Mouse (Mus musculus) stomach, postnatal 0 days (tissue): ENCODE measurements around the gene Zfp853. TPM values are rescaled to one million over a fixed set of nuclear protein-coding genes. Genes with fewer than 3 reads are reported as not detected.

ENCODE experiments used
- ATAC-seq: fragments of 200-750 bp; cut with Nextera tagmentation; 2 replicates; pipeline ENCODE4 v1.8.0; 2017; ENCODE audit not compliant: low FRiP score, low TSS enrichment
- DNase-seq: peaks from one replicate; pipeline ENCODE4 v3.0.0-alpha.2; 2016; ENCODE audit warnings: low spot score
- H3K27ac ChIP-seq: fragments of 300-500 bp; sonication (generic); replicated peaks from 2 replicates; pipeline ENCODE4 v1.5.1; 2014; ENCODE audit warnings: mild to moderate bottlenecking, control low read depth
- H3K27me3 ChIP-seq: fragments of 300-500 bp; sonication (generic); 2 replicates; pipeline ENCODE4 v1.6.1; 2014; ENCODE audit warnings: low read length; ENCODE audit not compliant: control insufficient read depth, insufficient read depth
- H3K36me3 ChIP-seq: fragments of 300-500 bp; sonication (generic); 2 replicates; pipeline ENCODE4 v1.6.1; 2014; ENCODE audit warnings: low read length, mixed read lengths; ENCODE audit not compliant: control insufficient read depth, insufficient read depth
- H3K4me1 ChIP-seq: fragments of 300-500 bp; sonication (generic); replicated peaks from 2 replicates; pipeline ENCODE4 v1.6.1; 2014; ENCODE audit warnings: antibody characterized with exemption; ENCODE audit not compliant: control insufficient read depth, insufficient read depth
- H3K4me2 ChIP-seq: fragments of 300-500 bp; sonication (generic); replicated peaks from 2 replicates; pipeline ENCODE4 v1.6.1; 2014; ENCODE audit warnings: low read depth, mild to moderate bottlenecking, control low read depth, moderate library complexity
- H3K4me3 ChIP-seq: fragments of 300-500 bp; sonication (generic); 2 replicates; pipeline ENCODE4 v1.5.1; 2014; ENCODE audit warnings: low read depth, low read length, control low read depth
- H3K9ac ChIP-seq: fragments of 300-500 bp; sonication (generic); 2 replicates; pipeline ENCODE4 v1.6.1; 2014; ENCODE audit warnings: mild to moderate bottlenecking, low read length, control low read depth, mixed read lengths
- H3K9me3 ChIP-seq: fragments of 300-500 bp; sonication (generic); 2 replicates; pipeline ENCODE4 v1.6.1; 2016; ENCODE audit warnings: low read length; ENCODE audit not compliant: control insufficient read depth
- CTCF ChIP-seq: IDR thresholded peaks from 2 replicates; pipeline ENCODE4 v1.5.1; 2016; ENCODE audit warnings: antibody characterized with exemption, low read depth, mild to moderate bottlenecking, moderate library complexity
- EP300 ChIP-seq: optimal IDR thresholded peaks from 2 replicates; pipeline ENCODE3; 2016; ENCODE audit warnings: antibody characterized with exemption
- WGBS: fragments of 180-500 bp; shearing (Covaris S2); extraction: QIAGEN DNeasy Blood & Tissue Kit; methylation state at CpG from one replicate; pipeline ENCODE4 v1.1.7; 2014; 5-methylcytosine and 5-hydroxymethylcytosine counted together
- polyA plus RNA-seq: library from polyadenylated mRNA; unstranded; fragments of >200 nt; fragmentation: Nextera tagmentation; extraction: Ambion mirVana; gene quantifications from 2 replicates; pipeline ENCODE4 v1.2.1, GENCODE M21; 2015

Zfp853 gene
- polyA plus RNA-seq, 1 experiment from 2014 or later = 0.06 TPM

DNA sequence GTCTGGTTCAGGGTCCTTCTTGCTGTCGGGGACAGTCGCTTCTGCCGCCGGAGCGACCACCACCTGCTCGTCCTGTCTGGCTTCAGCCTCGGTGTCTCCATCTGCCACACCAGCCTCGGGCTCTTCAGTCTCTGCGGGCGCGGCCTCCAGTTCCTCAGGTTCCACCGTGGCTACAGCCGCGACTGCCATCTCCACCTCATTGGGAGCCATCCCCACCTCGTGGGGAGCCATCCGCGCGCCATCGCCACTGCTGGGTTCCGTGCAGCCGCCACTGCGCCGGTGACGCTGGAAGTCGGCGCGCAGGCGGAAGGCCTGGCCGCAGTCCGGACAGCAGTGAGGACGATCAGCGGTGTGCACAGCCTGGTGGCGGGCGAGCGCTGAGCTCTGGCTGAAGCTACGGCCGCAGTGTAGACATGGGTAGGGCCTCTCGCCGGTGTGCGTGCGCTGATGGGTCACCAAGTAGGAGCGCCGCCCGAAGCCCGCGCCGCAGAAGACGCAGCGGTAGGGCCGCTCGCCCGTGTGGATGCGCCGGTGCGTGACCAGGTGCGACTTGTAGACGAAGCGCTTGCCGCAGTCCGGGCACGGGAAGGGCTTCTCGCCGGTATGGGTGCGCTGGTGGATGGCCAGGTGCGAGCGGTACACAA lies 38.8 kb downstream of the Zfp853 start:
- Histone ChIP-seq H3K4me3 (peak overlapping the region; percentile 35; the same call in 1 of the 2 replicates), H3K4me2 (no peak overlapping the region), H3K27ac (no peak overlapping the region), H3K9ac (no peak overlapping the region), H3K27me3 (peaks cover 14% of the 10 kb centered on the region), H3K9me3 (peaks cover 5% of the 10 kb centered on the region), H3K4me1 (no peaks in the 10 kb centered on the region), H3K36me3 (peaks cover 12% of the 10 kb centered on the region)
- WGBS = 55% methylated on average over 57 of the region's 66 CpGs
- no peak for ATAC-seq
- TF ChIP-seq EP300 (no peak), CTCF (no peak)
- DNase-seq = no peak

DNA sequence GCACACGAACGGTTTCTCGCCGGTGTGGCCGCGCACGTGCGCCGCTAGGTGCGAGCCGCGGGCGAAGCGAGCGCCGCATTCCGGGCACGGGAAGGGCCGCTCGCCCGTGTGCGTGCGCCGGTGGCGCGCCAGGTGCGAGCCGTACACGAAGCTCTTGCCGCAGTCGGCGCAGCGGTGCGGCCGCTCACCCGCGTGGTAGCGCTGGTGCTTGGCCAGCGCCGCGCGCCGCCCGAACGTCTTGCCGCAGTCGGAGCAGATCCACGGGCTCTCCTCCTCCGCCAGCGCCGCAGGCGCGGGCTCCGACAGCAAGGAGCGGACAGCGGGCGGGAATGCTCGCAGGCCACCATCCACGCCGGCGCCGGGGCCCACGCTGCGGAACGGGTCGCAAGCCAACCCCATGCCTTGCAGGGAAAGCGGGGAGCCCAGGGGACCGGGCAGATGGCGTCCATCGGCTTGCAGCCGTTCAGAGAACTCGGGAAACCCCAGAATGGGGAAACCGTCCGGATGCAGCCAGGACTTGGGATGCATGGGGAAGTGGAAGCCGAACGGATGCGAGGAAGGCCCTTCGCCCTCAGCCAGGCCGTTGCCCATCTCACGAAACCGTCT lies 39.4 kb downstream of the Zfp853 start:
- WGBS = 21% methylated on average over 80 of the region's 81 CpGs
- Histone ChIP-seq H3K9me3 (peaks cover 5% of the 10 kb centered on the region), H3K4me3 (peak overlapping the region; percentile 35), H3K27me3 (peaks cover 14% of the 10 kb centered on the region), H3K27ac (no peak overlapping the region), H3K36me3 (peaks cover 12% of the 10 kb centered on the region), H3K9ac (no peak overlapping the region), H3K4me2 (peak overlapping the region; percentile 57), H3K4me1 (no peaks in the 10 kb centered on the region)
- DNase-seq = no peak
- TF ChIP-seq EP300 (no peak), CTCF (no peak)
- no peak for ATAC-seq

DNA sequence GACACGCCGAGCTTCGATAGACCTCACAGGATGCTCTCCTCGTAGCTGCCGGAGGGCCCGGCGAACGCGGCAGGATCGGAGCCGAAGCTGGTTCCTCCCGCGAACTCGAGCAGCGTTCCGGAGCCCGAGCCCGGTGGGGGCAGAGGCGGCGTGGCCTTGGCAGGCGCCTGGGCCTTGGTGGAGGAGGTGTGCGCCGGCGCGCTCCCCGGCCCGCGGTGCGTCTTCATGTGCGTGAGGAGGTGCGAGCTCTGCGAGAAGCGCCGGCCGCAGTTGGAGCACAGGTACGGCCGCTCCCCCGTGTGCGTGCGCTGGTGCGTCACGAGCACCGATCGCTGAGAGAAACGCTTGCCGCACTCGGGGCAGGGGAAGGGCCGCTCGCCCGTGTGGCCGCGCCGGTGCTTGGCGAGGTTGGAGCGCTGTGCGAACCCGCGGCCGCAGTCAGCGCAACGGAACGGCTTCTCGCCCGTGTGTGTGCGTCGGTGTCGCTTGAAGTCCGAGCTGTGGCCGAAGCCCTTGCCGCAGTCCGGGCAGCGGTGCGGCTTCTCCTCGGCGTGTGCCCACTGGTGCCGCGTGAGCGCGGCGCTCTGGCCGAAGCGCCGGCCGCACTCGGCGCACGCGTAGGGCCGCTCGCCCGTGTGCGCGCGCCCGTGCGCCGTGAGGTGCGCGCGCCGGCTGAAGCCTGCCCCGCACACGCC lies 40.1 kb downstream of the Zfp853 start:
- Histone ChIP-seq H3K4me2 (peak overlapping the region; percentile 57), H3K4me3 (peak overlapping the region; percentile 35), H3K36me3 (peaks cover 12% of the 10 kb centered on the region), H3K4me1 (no peaks in the 10 kb centered on the region), H3K9ac (no peak overlapping the region), H3K27me3 (peaks cover 14% of the 10 kb centered on the region), H3K9me3 (peaks cover 5% of the 10 kb centered on the region), H3K27ac (no peak overlapping the region)
- DNase-seq (no peak), ATAC-seq (no peak)
- TF ChIP-seq CTCF (no peak), EP300 (no peak)
- WGBS = 22% methylated on average over 90 of the region's 103 CpGs

DNA sequence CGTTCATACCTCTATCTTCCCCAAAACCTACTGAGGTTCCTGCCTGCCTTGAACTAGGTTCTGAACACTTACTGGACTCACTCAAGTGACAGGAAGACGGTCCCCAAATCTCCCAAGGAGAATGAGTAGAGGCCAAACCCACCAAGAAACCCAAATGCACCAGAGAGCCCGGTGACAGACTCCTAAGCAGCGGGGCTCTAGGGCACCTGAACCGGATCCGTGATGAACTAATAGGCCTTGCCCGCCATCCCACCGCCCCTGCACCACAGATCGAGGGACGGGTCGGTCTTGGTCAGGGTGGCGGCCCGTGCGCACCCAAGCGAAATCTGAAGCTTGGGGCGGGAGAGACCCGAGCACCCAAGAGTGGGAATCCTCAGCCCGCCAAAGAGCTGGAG lies 40.6 kb downstream of the Zfp853 start:
- no peak overlapping the region for H3K4me2 ChIP-seq
- peaks cover 12% of the 10 kb centered on the region for H3K36me3 ChIP-seq
- DNase-seq = no peak
- H3K4me3 ChIP-seq = no peak overlapping the region
- 69% methylated on average over 17 of the region's 18 CpGs for WGBS
- TF ChIP-seq CTCF (no peak), EP300 (no peak)
- no peak overlapping the region for H3K27ac ChIP-seq
- no peaks in the 10 kb centered on the region for H3K4me1 ChIP-seq
- no peak for ATAC-seq
- H3K9ac ChIP-seq = no peak overlapping the region
- peaks cover 5% of the 10 kb centered on the region for H3K9me3 ChIP-seq
- peaks cover 14% of the 10 kb centered on the region for H3K27me3 ChIP-seq

- DNase-seq (no peak), ATAC-seq (no peak)
- Histone ChIP-seq H3K36me3 (peaks cover 12% of the 10 kb centered on the region), H3K27me3 (peaks cover 14% of the 10 kb centered on the region), H3K9ac (no peak overlapping the region), H3K4me2 (no peak overlapping the region), H3K4me3 (no peak overlapping the region), H3K27ac (no peak overlapping the region), H3K9me3 (peaks cover 5% of the 10 kb centered on the region), H3K4me1 (no peaks in the 10 kb centered on the region)
- no peak for TF ChIP-seq CTCF
- TF ChIP-seq EP300 = no peak
- 80% methylated on average over 6 of the region's 6 CpGs for WGBS
Measured at GRCm38 (mm10) chr5:143252039-143252438, 41.4 kb downstream of the Zfp853 start.

DNA sequence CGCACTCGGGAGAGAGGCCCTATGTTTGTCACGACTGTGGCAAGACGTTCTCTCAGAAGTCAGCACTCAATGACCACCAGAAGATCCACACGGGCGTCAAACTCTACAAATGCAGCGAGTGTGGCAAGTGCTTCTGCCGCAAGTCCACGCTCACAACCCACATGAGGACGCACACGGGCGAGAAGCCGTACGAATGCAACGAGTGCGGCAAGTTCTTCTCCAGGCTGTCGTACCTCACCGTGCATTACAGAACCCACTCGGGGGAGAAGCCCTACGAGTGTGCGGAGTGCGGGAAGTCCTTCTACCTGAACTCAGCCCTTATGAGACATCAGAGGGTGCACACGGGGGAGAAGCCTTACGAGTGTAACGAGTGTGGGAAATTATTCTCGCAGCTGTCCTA lies 48.5 kb downstream of the Zfp853 start:
- ATAC-seq (no peak), DNase-seq (no peak)
- TF ChIP-seq EP300 = no peak
- TF ChIP-seq CTCF = no peak
- H3K27ac ChIP-seq = no peak overlapping the region
- H3K4me2 ChIP-seq = no peak overlapping the region
- no peaks in the 10 kb centered on the region for H3K4me1 ChIP-seq
- peaks cover 37% of the 10 kb centered on the region for H3K36me3 ChIP-seq
- H3K27me3 ChIP-seq = no peaks in the 10 kb centered on the region
- no peak overlapping the region for H3K4me3 ChIP-seq
- H3K9ac ChIP-seq = no peak overlapping the region
- WGBS = 96% methylated on average over 26 of the region's 26 CpGs
- H3K9me3 ChIP-seq = no peaks in the 10 kb centered on the region

Other genes with a start within 250 kb of the Zfp853 start
- gene Rnf216, start 180.6 kb downstream of the Zfp853 start, polyA plus RNA-seq = 15.4 and 15.6 TPM in 2 replicates
- not detected in 2 replicates for gene Olfr718-ps1, start 146.0 kb downstream of the Zfp853 start, polyA plus RNA-seq
- gene Rbak, start 112.8 kb downstream of the Zfp853 start, polyA plus RNA-seq = 4.2 and 5.2 TPM in 2 replicates
- gene Spdye4b, start 112.6 kb downstream of the Zfp853 start, polyA plus RNA-seq = not detected in 2 replicates
- gene Spdye4a, start 66.7 kb downstream of the Zfp853 start, polyA plus RNA-seq = 0.05 TPM in 1 of 2 replicates, not detected in the other
- gene Zfp12, start 58.5 kb downstream of the Zfp853 start, polyA plus RNA-seq = 4.2 and 4.5 TPM in 2 replicates
- gene Zfp316, start 23.6 kb downstream of the Zfp853 start, polyA plus RNA-seq = 1.4 and 1.7 TPM in 2 replicates
- 15.7 and 18.5 TPM in 2 replicates for gene E130309D02Rik, start 21.7 kb upstream of the Zfp853 start, polyA plus RNA-seq
- 62.6 and 65.2 TPM in 2 replicates for gene Zdhhc4, start 35.6 kb upstream of the Zfp853 start, polyA plus RNA-seq
- 0.86 and 1.4 TPM in 2 replicates for gene Grid2ip, start 63.7 kb upstream of the Zfp853 start, polyA plus RNA-seq
- gene Kdelr2, start 110.2 kb upstream of the Zfp853 start, polyA plus RNA-seq = 287 and 315 TPM in 2 replicates
- gene Daglb, start 171.0 kb upstream of the Zfp853 start, polyA plus RNA-seq = 5.5 and 5.9 TPM in 2 replicates
- gene Rac1, start 234.4 kb upstream of the Zfp853 start, polyA plus RNA-seq = 345 and 377 TPM in 2 replicates